Mouse (Mus musculus) CH12.LX (cell line): ENCODE measurements around the gene Med20. TPM values are rescaled to one million over a fixed set of nuclear protein-coding genes. Genes with fewer than 3 reads are reported as not detected.

Experiments used
- DNase-seq: peaks from one replicate; pipeline ENCODE4 v3.0.0-alpha.2; 2013; ENCODE audit errors: extremely low read depth
- H3K27ac ChIP-seq: 2 replicates; pipeline ENCODE4 v1.5.1; 2012; ENCODE audit warnings: low read depth, mild to moderate bottlenecking, control low read depth, moderate library complexity; ENCODE audit not compliant: insufficient read depth
- H3K27me3 ChIP-seq: replicated peaks from 2 replicates; pipeline ENCODE3; 2012; ENCODE audit warnings: inconsistent platforms
- H3K36me3 ChIP-seq, 2 experiments: replicated peaks in 1 of 2; 2 replicates each; pipeline versions ENCODE3 to v1.6.1; 2012; ENCODE audit warnings: inconsistent platforms in 1 of 2, low read length in 1 of 2, mild to moderate bottlenecking in 1 of 2, mixed read lengths in 1 of 2, moderate library complexity in 1 of 2; ENCODE audit not compliant: control insufficient read depth in 1 of 2, insufficient read depth in 1 of 2
- H3K4me1 ChIP-seq, 2 experiments: 2 replicates each; pipeline ENCODE4 v1.6.1; 2012; ENCODE audit warnings: inconsistent platforms in 1 of 2, moderate library complexity in 1 of 2; ENCODE audit not compliant: insufficient read depth in 2 of 2, control insufficient read depth in 1 of 2
- H3K4me2 ChIP-seq: 2 replicates; pipeline ENCODE4 v1.6.1; 2012; ENCODE audit warnings: low read depth, mild to moderate bottlenecking, control low read depth; ENCODE audit not compliant: poor library complexity, insufficient read depth, severe bottlenecking
- H3K4me3 ChIP-seq, 3 experiments: fragments of 150-350 bp in 1 of 3; sonication (generic) in 1 of 3; replicated peaks in 1 of 3; 2 replicates each; pipeline versions ENCODE3 to v1.5.1; 2011 to 2012; ENCODE audit warnings: low read depth in 2 of 3, low read length in 2 of 3, mild to moderate bottlenecking in 2 of 3, moderate library complexity in 2 of 3, control low read depth in 1 of 3, improper control_type of control experiment in 1 of 3, inconsistent platforms in 1 of 3, mixed read lengths in 1 of 3; ENCODE audit not compliant: poor library complexity in 1 of 3
- H3K79me2 ChIP-seq: replicated peaks from 2 replicates; pipeline ENCODE4 v1.6.1; 2012; ENCODE audit warnings: mild to moderate bottlenecking, moderate library complexity; ENCODE audit not compliant: control insufficient read depth, poor library complexity, insufficient read depth, severe bottlenecking; ENCODE audit errors: extremely low read depth
- H3K9ac ChIP-seq: 2 replicates; pipeline ENCODE4 v1.6.1; 2012; ENCODE audit warnings: low read depth, mild to moderate bottlenecking, control low read depth, moderate library complexity; ENCODE audit not compliant: insufficient read depth
- H3K9me3 ChIP-seq: replicated peaks from 2 replicates; pipeline ENCODE3; 2012; ENCODE audit warnings: low read length, inconsistent platforms, mixed read lengths
- CHD1 ChIP-seq: IDR thresholded peaks from 2 replicates; pipeline ENCODE4 v1.6.1; 2012; ENCODE audit warnings: low read depth, low read length, improper control_type of control experiment, inconsistent platforms
- CHD2 ChIP-seq: IDR thresholded peaks from 2 replicates; pipeline ENCODE4 v1.6.1; 2011; ENCODE audit warnings: low read length, improper control_type of control experiment
- CTCF ChIP-seq, 2 experiments: IDR thresholded peaks in 1 of 2; conservative IDR thresholded peaks in 1 of 2; 2 replicates each; pipeline ENCODE4 v1.5.1; 2011 to 2012; ENCODE audit warnings: low read depth in 2 of 2, low read length in 2 of 2, improper control_type of control experiment in 1 of 2, inconsistent platforms in 1 of 2, mild to moderate bottlenecking in 1 of 2, moderate library complexity in 1 of 2
- E2F4 ChIP-seq: IDR thresholded peaks from 2 replicates; pipeline ENCODE4 v1.6.1; 2011; ENCODE audit warnings: low read depth, low read length, improper control_type of control experiment; ENCODE audit not compliant: insufficient replicate concordance
- EP300 ChIP-seq: IDR thresholded peaks from 2 replicates; pipeline ENCODE4 v1.6.1; 2011; ENCODE audit warnings: low read length, improper control_type of control experiment
- GABPA ChIP-seq: IDR thresholded peaks from 2 replicates; pipeline ENCODE4 v1.6.1; 2012; ENCODE audit warnings: low read depth, low read length, improper control_type of control experiment, inconsistent platforms; ENCODE audit not compliant: insufficient replicate concordance
- JUN ChIP-seq: IDR thresholded peaks from 2 replicates; pipeline ENCODE4 v1.6.1; 2011; ENCODE audit warnings: low read depth, mild to moderate bottlenecking, low read length, improper control_type of control experiment, moderate library complexity; ENCODE audit not compliant: insufficient read depth
- JUND ChIP-seq: conservative IDR thresholded peaks from 2 replicates; pipeline ENCODE4 v1.6.1; 2011; ENCODE audit warnings: low read depth, low read length, improper control_type of control experiment
- KAT2A ChIP-seq: IDR thresholded peaks from 2 replicates; pipeline ENCODE4 v1.6.1; 2012; ENCODE audit warnings: low read length, improper control_type of control experiment, inconsistent platforms; ENCODE audit not compliant: insufficient replicate concordance
- MAFK ChIP-seq: IDR thresholded peaks from 2 replicates; pipeline ENCODE4 v1.6.1; 2011; ENCODE audit warnings: low read length, improper control_type of control experiment; ENCODE audit not compliant: insufficient replicate concordance
- MYC ChIP-seq: IDR thresholded peaks from 2 replicates; pipeline ENCODE4 v1.6.1; 2011; ENCODE audit warnings: low read depth, mild to moderate bottlenecking, improper control_type of control experiment, low read length
- NELFE ChIP-seq: IDR thresholded peaks from 2 replicates; pipeline ENCODE4 v1.6.1; 2011; ENCODE audit warnings: low read depth, low read length, improper control_type of control experiment
- NRF1 ChIP-seq: IDR thresholded peaks from 2 replicates; pipeline ENCODE4 v1.6.1; 2014; ENCODE audit warnings: low read depth, mild to moderate bottlenecking, inconsistent platforms, low read length, improper control_type of control experiment, moderate library complexity
- POLR2A ChIP-seq: IDR thresholded peaks from 2 replicates; pipeline ENCODE4 v1.6.1; 2011; ENCODE audit warnings: low read depth, mild to moderate bottlenecking, improper control_type of control experiment, low read length
- POLR2AphosphoS2 ChIP-seq: IDR thresholded peaks from 2 replicates; pipeline ENCODE4 v1.6.1; 2011; ENCODE audit warnings: low read depth, low read length, improper control_type of control experiment
- RAD21 ChIP-seq: IDR thresholded peaks from 2 replicates; pipeline ENCODE4 v1.6.1; 2011; ENCODE audit warnings: low read depth, mild to moderate bottlenecking, low read length, improper control_type of control experiment, moderate library complexity
- RCOR1 ChIP-seq: conservative IDR thresholded peaks from 2 replicates; pipeline ENCODE4 v1.6.1; 2012; ENCODE audit warnings: low read depth, mild to moderate bottlenecking, inconsistent platforms, low read length, improper control_type of control experiment
- SIN3A ChIP-seq: IDR thresholded peaks from 2 replicates; pipeline ENCODE4 v1.6.1; 2012; ENCODE audit warnings: low read length, improper control_type of control experiment, inconsistent platforms
- TCF12 ChIP-seq: IDR thresholded peaks from 2 replicates; pipeline ENCODE4 v1.6.1; 2014; ENCODE audit warnings: low read depth, mild to moderate bottlenecking, inconsistent platforms, low read length, improper control_type of control experiment
- UBTF ChIP-seq: IDR thresholded peaks from 2 replicates; pipeline ENCODE4 v1.6.1; 2012; ENCODE audit warnings: low read depth, mild to moderate bottlenecking, inconsistent platforms, low read length, improper control_type of control experiment, moderate library complexity
- USF1 ChIP-seq: IDR thresholded peaks from 2 replicates; pipeline ENCODE4 v1.6.1; 2014; ENCODE audit warnings: low read depth, mild to moderate bottlenecking, inconsistent platforms, low read length, improper control_type of control experiment
- dilution Hi-C: fragments of 300-500 bp; cut with MboI; formaldehyde crosslinking; loops from 2 replicates; pipeline ENCODE4 v1.14.3; 2020; ENCODE audit warnings: low sequenced_read_pairs; ENCODE audit not compliant: extremely low pct_unique_long_range_greater_than_20kb, extremely low pct_ligation_motif_present
- in situ Hi-C: fragments of 300-500 bp; cut with MboI; formaldehyde crosslinking; loops from 3 replicates; pipeline ENCODE4 v1.14.3; 2019; ENCODE audit warnings: low sequenced_read_pairs, low pct_ligation_motif_present, low pct_unique_long_range_greater_than_20kb, mixed read lengths
- polyA plus RNA-seq: library from polyadenylated mRNA; unstranded; fragments of >175 nt; gene quantifications from 2 replicates; pipeline ENCODE4 v1.2.1, GENCODE M21; 2012; ENCODE audit warnings: low read depth; ENCODE audit not compliant: insufficient read length
- total RNA-seq, 2 experiments: library from RNA; depleted of rRNA; stranded (reverse); fragments of 300-350 nt in 1 of 2; fragments of >200 nt in 1 of 2; gene quantifications; 2 replicates each; pipeline ENCODE4 v1.2.3; 2012 to 2014

Med20 gene
- total and polyA plus RNA-seq, 3 experiments, result 31.0 to 42.5 (median 31.1) TPM

GRCm38 (mm10) chr17:47658741-47659243 lies 47.4 kb downstream of the Med20 start:
- DNase-seq, result no peak
- no peaks in the 10 kb centered on the region for H3K36me3 ChIP-seq
- TF ChIP-seq CHD1 (no peak), EP300 (no peak), NELFE (no peak), CTCF (conservative IDR thresholded peaks at IDR 0.05 in 1 of 2, IDR thresholded peaks at IDR 0.05 in 1 of 2; ENCODE audit: low read depth in 2 of 2, low read length in 2 of 2) (no peak), KAT2A (no peak), RAD21 (no peak), GABPA (no peak), UBTF (no peak), MAFK (no peak), RCOR1 (no peak), SIN3A (no peak), TCF12 (no peak), POLR2AphosphoS2 (no peak), POLR2A (no peak), CHD2 (no peak), MYC (no peak), USF1 (no peak), JUND (no peak), NRF1 (no peak), JUN (no peak)
- no peak overlapping the region for H3K4me2 ChIP-seq
- no peak overlapping the region for H3K4me3 ChIP-seq
- H3K27ac ChIP-seq, result no peak overlapping the region
- H3K79me2 ChIP-seq, result no peaks in the 10 kb centered on the region
- H3K27me3 ChIP-seq, result no peaks in the 10 kb centered on the region
- no peaks in the 10 kb centered on the region for H3K9me3 ChIP-seq
- dilution Hi-C loops, result no loop called here
- peaks cover 0 to 3% of the 10 kb centered on the region in 2 experiments; a peak in 1 of 4 replicates for H3K4me1 ChIP-seq
- in situ Hi-C loops, result no loop called here
- H3K9ac ChIP-seq, result no peak overlapping the region

GRCm38 (mm10) chr17:47663009-47663713 lies 51.8 kb downstream of the Med20 start:
- dilution Hi-C loops, result no loop called here
- Histone ChIP-seq H3K4me1 (peaks cover 0 to 3% of the 10 kb centered on the region in 2 experiments; a peak in 1 of 4 replicates), H3K9me3 (no peaks in the 10 kb centered on the region), H3K79me2 (no peaks in the 10 kb centered on the region), H3K27ac (no peak overlapping the region)
- in situ Hi-C loops, result no loop called here
- TF ChIP-seq E2F4, result no peak
- TF ChIP-seq, all 38 proteins: peak for 0
- no peaks in the 10 kb centered on the region for H3K27me3 ChIP-seq
- peaks cover 0 to 3% of the 10 kb centered on the region in 2 experiments for H3K36me3 ChIP-seq
- H3K4me3 ChIP-seq, result no peak overlapping the region
- H3K9ac ChIP-seq, result no peak overlapping the region
- no peak for DNase-seq
- no peak overlapping the region for H3K4me2 ChIP-seq
